Comparison of ENCODE assay signal across 16 mouse cellular contexts in genomic region chr7:16761630-16762029, GRCm38 (mm10). TPM values are rescaled to one million over a fixed set of nuclear protein-coding genes. Genes with fewer than 3 reads are reported as not detected.
A peak's percentile ranks its signal among the peaks of the same experiment; 100 is the strongest.
DNase-seq lines count a peak whose midpoint lies in the region; ATAC-seq and TF ChIP-seq lines count a peak whose summit lies in the region.
"Had no signal": no experiment of that assay in that cellular context is flagged by ENCODE, and none has a peak within 500 bp of the region (broad histone marks: within the 10 kb centered on the region; RNA-seq: fewer than 3 reads in every experiment).

No protein-coding gene starts in this region.

- H3K36me3 ChIP-seq in lung, postnatal 0 days (ENCODE audit: insufficient read depth, low read length): no peaks in the 10 kb centered on the region
- no peaks in the 10 kb centered on the region for H3K36me3 ChIP-seq in forebrain, embryonic 14.5 days (ENCODE audit: control insufficient read depth, insufficient read depth, low read length)
- H3K36me3 ChIP-seq: neural tube, embryonic 12.5 days had no signal

- WGBS in lung, postnatal 0 days: 29% methylated on average over 5 of the region's 5 CpGs
- WGBS in forebrain, embryonic 14.5 days: 57% methylated on average over 5 of the region's 5 CpGs

- TF ChIP-seq EP300 in lung, postnatal 0 days (IDR thresholded peaks at IDR 0.05): no peak

- peak; percentile 57 for DNase-seq in gastrocnemius, postnatal 25 days
- no peak for DNase-seq in gastrocnemius, postnatal 4 days (ENCODE audit: low spot score in 2 of 2)
- peak; percentile 26 for DNase-seq in kidney, postnatal 10 days
- DNase-seq in kidney, adult 8-10 months: no peak
- peak; percentile 62 for DNase-seq in lung, postnatal 0 days (ENCODE audit: low spot score)
- no peak for DNase-seq in yolk sac, embryonic 10.5 days (ENCODE audit: low spot score)
- no peak for DNase-seq in forebrain, embryonic 14.5 days (ENCODE audit: low spot score)
- DNase-seq: adrenal gland, adult 8-10 months; cerebellum, adult 18-20 months; midbrain, embryonic 14.5 days had no signal

- TF ChIP-seq CTCF in lung, postnatal 0 days (IDR thresholded peaks at IDR 0.05): no peak

- peak; percentile 16 for ATAC-seq in lung, postnatal 0 days
- ATAC-seq in forebrain, embryonic 14.5 days: no peak
- ATAC-seq: Patski had no signal

- no peaks in the 10 kb centered on the region for H3K9me3 ChIP-seq in lung, postnatal 0 days (ENCODE audit: low read length)
- H3K9me3 ChIP-seq in forebrain, embryonic 14.5 days (replicated peaks; ENCODE audit: control insufficient read depth, low read length): no peaks in the 10 kb centered on the region
- H3K9me3 ChIP-seq: neural tube, embryonic 12.5 days had no signal

- no peak overlapping the region for H3K9ac ChIP-seq in lung, postnatal 0 days (replicated peaks; ENCODE audit: low read depth)
- no peak overlapping the region for H3K9ac ChIP-seq in forebrain, embryonic 14.5 days (ENCODE audit: low read length)
- H3K9ac ChIP-seq: neural tube, embryonic 12.5 days had no signal

- H3K4me1 ChIP-seq in brown adipose tissue, adult 24 weeks (ENCODE audit: control insufficient read depth, insufficient read depth, insufficient read length, low read length): peaks cover 10% of the 10 kb centered on the region
- peaks cover 3% of the 10 kb centered on the region; the same call in 1 of the 2 replicates for H3K4me1 ChIP-seq in lung, postnatal 0 days (ENCODE audit: insufficient read depth, low read depth, low read length)
- H3K4me1 ChIP-seq in forebrain, embryonic 14.5 days (ENCODE audit: control insufficient read depth, insufficient read depth, low read length): no peaks in the 10 kb centered on the region

- H3K4me3 ChIP-seq in brown adipose tissue, adult 24 weeks (ENCODE audit: insufficient read depth, low read depth, low read length): peak overlapping the region; percentile 40
- no peak overlapping the region for H3K4me3 ChIP-seq in lung, postnatal 0 days (ENCODE audit: low read depth, low read length)
- no peak overlapping the region for H3K4me3 ChIP-seq in forebrain, embryonic 14.5 days (ENCODE audit: low read depth, low read length)
- H3K4me3 ChIP-seq: neural tube, embryonic 12.5 days had no signal

- H3K4me2 ChIP-seq in lung, postnatal 0 days (replicated peaks; ENCODE audit: low read depth, low read length): no peak overlapping the region
- H3K4me2 ChIP-seq in forebrain, embryonic 14.5 days (ENCODE audit: low read length): no peak overlapping the region

- H3K27ac ChIP-seq in brown adipose tissue, adult 24 weeks (replicated peaks; ENCODE audit: low read depth, low read length): peak overlapping the region; percentile 98
- peak overlapping the region; percentile 91 for H3K27ac ChIP-seq in lung, postnatal 0 days (ENCODE audit: low read length)
- H3K27ac ChIP-seq in forebrain, embryonic 14.5 days (ENCODE audit: low read depth, low read length): no peak overlapping the region
- H3K27ac ChIP-seq: neural tube, embryonic 12.5 days had no signal

- no peaks in the 10 kb centered on the region for H3K27me3 ChIP-seq in lung, postnatal 0 days (replicated peaks; ENCODE audit: insufficient read depth, low read length)
- H3K27me3 ChIP-seq in forebrain, embryonic 14.5 days (replicated peaks; ENCODE audit: control insufficient read depth, insufficient read depth, low read length): no peaks in the 10 kb centered on the region
- H3K27me3 ChIP-seq: neural tube, embryonic 12.5 days; Patski had no signal

RNA-seq across cellular contexts. Expression of gene Slc1a5, which starts 19.5 kb away (rescaled TPM):
- 10 to 100 TPM; 14.2 to 47.4 TPM for total RNA-seq in gastrocnemius, postnatal 25 days (2021)
- 10 to 100 TPM; 51.8 to 55.1 TPM for total RNA-seq in gastrocnemius, postnatal 4 days (2021)
- polyA plus RNA-seq in brown adipose tissue, adult 24 weeks (2012; ENCODE audit: insufficient read depth, insufficient read length, missing spikeins): 297 and 414 TPM in 2 replicates
- 176 and 178 TPM in 2 replicates for polyA plus RNA-seq in lung, postnatal 0 days (2015; fragmentation: Nextera tagmentation; extraction: Ambion mirVana)
- 7.0 and 7.4 TPM in 2 replicates for polyA plus RNA-seq in forebrain, embryonic 14.5 days (2014; fragmentation: Nextera tagmentation; extraction: Ambion mirVana)

RNA-seq across cellular contexts. Expression of gene Ap2s1, which starts 23.4 kb away (rescaled TPM):
- 10 to 100 TPM; 52.5 to 56.7 TPM for total RNA-seq in gastrocnemius, postnatal 25 days (2021)
- 100 to 1,000 TPM in 1 of 2 experiments, 10 to 100 TPM in 1; 86.6 to 106 TPM for total RNA-seq in gastrocnemius, postnatal 4 days (2021)
- 80.6 and 87.2 TPM in 2 replicates for polyA plus RNA-seq in brown adipose tissue, adult 24 weeks (2012; ENCODE audit: insufficient read depth, insufficient read length, missing spikeins)
- 240 and 261 TPM in 2 replicates for polyA plus RNA-seq in lung, postnatal 0 days (2015; fragmentation: Nextera tagmentation; extraction: Ambion mirVana)
- polyA plus RNA-seq in forebrain, embryonic 14.5 days (2014; fragmentation: Nextera tagmentation; extraction: Ambion mirVana): 453 and 484 TPM in 2 replicates

RNA-seq across cellular contexts. Expression of gene Ceacam9, which starts 39.9 kb away (rescaled TPM):
- not detected for total RNA-seq in gastrocnemius, postnatal 25 days (2021)
- total RNA-seq in gastrocnemius, postnatal 4 days (2021): not detected
- not detected in 2 replicates for polyA plus RNA-seq in brown adipose tissue, adult 24 weeks (2012; ENCODE audit: insufficient read depth, insufficient read length, missing spikeins)
- polyA plus RNA-seq in lung, postnatal 0 days (2015; fragmentation: Nextera tagmentation; extraction: Ambion mirVana): not detected in 2 replicates
- polyA plus RNA-seq in forebrain, embryonic 14.5 days (2014; fragmentation: Nextera tagmentation; extraction: Ambion mirVana): not detected in 2 replicates
- total RNA-seq: adrenal gland, adult 8-10 months; gastrocnemius, postnatal 14 days had no signal
- polyA plus RNA-seq: C2C12; liver, embryonic 16.5 days; midbrain, embryonic 14.5 days; neural tube, embryonic 12.5 days; Patski had no signal

RNA-seq across cellular contexts. Expression of gene Strn4, which starts 54.1 kb away (rescaled TPM):
- 10 to 100 TPM; 13.2 to 22.4 TPM for total RNA-seq in gastrocnemius, postnatal 25 days (2021)
- 10 to 100 TPM; 66.6 to 78.7 TPM for total RNA-seq in gastrocnemius, postnatal 4 days (2021)
- 19.4 and 21.5 TPM in 2 replicates for polyA plus RNA-seq in brown adipose tissue, adult 24 weeks (2012; ENCODE audit: insufficient read depth, insufficient read length, missing spikeins)
- 57.7 and 60.7 TPM in 2 replicates for polyA plus RNA-seq in lung, postnatal 0 days (2015; fragmentation: Nextera tagmentation; extraction: Ambion mirVana)
- polyA plus RNA-seq in forebrain, embryonic 14.5 days (2014; fragmentation: Nextera tagmentation; extraction: Ambion mirVana): 175 and 186 TPM in 2 replicates

RNA-seq across cellular contexts. Expression of gene Fkrp, which starts 54.9 kb away (rescaled TPM):
- 10 to 100 TPM; 35.7 to 42.3 TPM for total RNA-seq in gastrocnemius, postnatal 25 days (2021)
- total RNA-seq in gastrocnemius, postnatal 4 days (2021): 10 to 100 TPM; 22.7 to 22.9 TPM
- polyA plus RNA-seq in brown adipose tissue, adult 24 weeks (2012; ENCODE audit: insufficient read depth, insufficient read length, missing spikeins): 8.4 and 11.1 TPM in 2 replicates
- polyA plus RNA-seq in lung, postnatal 0 days (2015; fragmentation: Nextera tagmentation; extraction: Ambion mirVana): 22.3 and 23.5 TPM in 2 replicates
- polyA plus RNA-seq in forebrain, embryonic 14.5 days (2014; fragmentation: Nextera tagmentation; extraction: Ambion mirVana): 26.4 and 30.3 TPM in 2 replicates

Comparison
In these comparisons a context has a peak if more than half of its experiments do, and no peak if none do; other contexts are left out.
1. DNase-seq: peak in gastrocnemius, postnatal 25 days (single experiment), kidney, postnatal 10 days (single experiment) and lung, postnatal 0 days (single experiment); none in gastrocnemius, postnatal 4 days (0 of 2), kidney, adult 8-10 months (0 of 2), yolk sac, embryonic 10.5 days (single experiment) and forebrain, embryonic 14.5 days (single experiment).
2. RNA of gene Slc1a5, which starts 19.5 kb away (polyA plus RNA-seq): 297 to 414 TPM in brown adipose tissue, adult 24 weeks and 176 to 178 TPM in lung, postnatal 0 days; 7.0 to 7.4 TPM in forebrain, embryonic 14.5 days; every median in the first group is over 10 times any median in the second.